Mouse (Mus musculus): ENCODE measurements around the gene Gm44502. TPM values are rescaled to one million over a fixed set of nuclear protein-coding genes. Genes with fewer than 3 reads are reported as not detected.

Gm44502 gene
- polyA plus RNA-seq, 1 experiment, result 0.08 TPM

DNA sequence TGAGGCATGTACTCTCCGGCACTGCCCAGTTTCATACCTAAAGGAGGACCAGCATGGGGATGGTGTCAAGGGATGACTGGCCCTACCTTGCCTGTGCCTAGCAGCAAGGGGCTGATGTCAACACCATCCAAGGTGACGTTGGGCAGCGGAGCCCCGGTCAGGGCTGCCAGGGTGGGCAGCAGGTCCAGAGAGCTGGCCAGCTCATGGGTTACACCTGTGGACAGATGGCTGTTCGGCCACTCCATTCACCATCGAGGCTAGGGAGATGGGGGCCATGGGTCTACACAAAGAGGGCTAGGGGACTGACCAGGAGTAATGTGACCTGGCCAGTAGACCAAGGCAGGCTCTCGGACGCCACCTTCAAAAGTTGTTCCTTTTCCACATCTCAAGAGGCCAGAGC, 44.4 kb upstream of the Gm44502 start:
- Histone ChIP-seq H3K4me3 (replicated peaks) (no peak overlapping the region), H3K36me3 (ENCODE audit: control insufficient read depth) (no peaks in the 10 kb centered on the region; the same call in 1 of the 2 replicates), H3K27me3 (ENCODE audit: control insufficient read depth) (no peaks in the 10 kb centered on the region), H3K4me1 (ENCODE audit: control insufficient read depth) (peaks cover 27% of the 10 kb centered on the region), H3K9me3 (ENCODE audit: control insufficient read depth, low read length) (no peaks in the 10 kb centered on the region)
- TF ChIP-seq GATA1 (IDR thresholded peaks at IDR 0.05; ENCODE audit: low read length) (no peak), TAL1 (IDR thresholded peaks at IDR 0.05; ENCODE audit: low read length) (no peak)

DNA sequence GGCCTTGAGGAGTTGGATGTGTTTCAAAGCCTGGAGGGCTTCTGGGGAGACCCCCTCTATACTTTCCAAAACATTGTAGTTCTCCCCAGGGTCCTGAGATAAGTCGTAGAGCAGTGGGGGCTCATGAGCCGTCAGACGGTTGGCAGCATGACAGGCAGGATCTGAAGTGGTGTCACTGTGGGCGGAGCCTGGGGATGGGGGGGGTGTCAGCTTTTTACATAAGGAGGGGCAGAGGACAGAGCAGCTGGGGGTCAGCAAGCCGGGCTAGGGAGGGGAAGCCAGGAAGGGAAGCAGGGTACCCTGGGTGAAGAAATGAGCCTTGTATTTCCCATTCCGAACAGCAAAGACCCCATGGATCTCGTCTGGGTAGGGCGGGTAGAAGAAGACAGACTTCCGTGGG, 43.9 kb upstream of the Gm44502 start:
- TF ChIP-seq TAL1 (IDR thresholded peaks at IDR 0.05; ENCODE audit: low read length), result no peak
- TF ChIP-seq GATA1 (IDR thresholded peaks at IDR 0.05; ENCODE audit: low read length), result no peak

GRCm38 (mm10) chr15:89471476-89471875, 42.0 kb upstream of the Gm44502 start:
- Histone ChIP-seq H3K9me3 (ENCODE audit: control insufficient read depth, low read length) (no peaks in the 10 kb centered on the region), H3K4me1 (ENCODE audit: control insufficient read depth) (peaks cover 20% of the 10 kb centered on the region), H3K36me3 (ENCODE audit: control insufficient read depth) (no peaks in the 10 kb centered on the region; the same call in 1 of the 2 replicates), H3K4me3 (replicated peaks) (no peak overlapping the region), H3K27me3 (ENCODE audit: control insufficient read depth) (no peaks in the 10 kb centered on the region)
- no peak for TF ChIP-seq GATA1 (IDR thresholded peaks at IDR 0.05; ENCODE audit: low read length)

More for the DNA sequence above, 43.9 kb upstream of the Gm44502 start:
- Histone ChIP-seq H3K36me3 (ENCODE audit: control insufficient read depth) (no peaks in the 10 kb centered on the region; the same call in 1 of the 2 replicates), H3K27me3 (ENCODE audit: control insufficient read depth) (no peaks in the 10 kb centered on the region), H3K4me1 (ENCODE audit: control insufficient read depth) (peaks cover 27% of the 10 kb centered on the region), H3K4me3 (replicated peaks) (no peak overlapping the region), H3K9me3 (ENCODE audit: control insufficient read depth, low read length) (no peaks in the 10 kb centered on the region)

GRCm38 (mm10) chr15:89468577-89468976, 39.1 kb upstream of the Gm44502 start:
- Histone ChIP-seq H3K4me1 (ENCODE audit: control insufficient read depth) (0 out of 2 replicates have a peak, but pooled peaks cover 2% of the 10 kb centered on the region), H3K9me3 (ENCODE audit: control insufficient read depth, low read length) (no peaks in the 10 kb centered on the region), H3K4me3 (replicated peaks) (no peak overlapping the region), H3K27me3 (ENCODE audit: control insufficient read depth) (no peaks in the 10 kb centered on the region), H3K36me3 (ENCODE audit: control insufficient read depth) (no peaks in the 10 kb centered on the region)
- TF ChIP-seq TAL1 (IDR thresholded peaks at IDR 0.05; ENCODE audit: low read length) (no peak), GATA1 (IDR thresholded peaks at IDR 0.05; ENCODE audit: low read length) (no peak)

- no peaks in the 10 kb centered on the region; the same call in 1 of the 2 replicates for H3K27me3 ChIP-seq (ENCODE audit: control insufficient read depth)
Observed at GRCm38 (mm10) chr15:89465052-89465451, 35.6 kb upstream of the Gm44502 start.

GRCm38 (mm10) chr15:89463334-89464235, 34.1 kb upstream of the Gm44502 start:
- TF ChIP-seq TAL1 (IDR thresholded peaks at IDR 0.05; ENCODE audit: low read length) (no peak), GATA1 (IDR thresholded peaks at IDR 0.05; ENCODE audit: low read length) (no peak)
- no peak overlapping the region for H3K4me3 ChIP-seq (replicated peaks)

More at GRCm38 (mm10) chr15:89465052-89465451, 35.6 kb upstream of the Gm44502 start:
- Histone ChIP-seq H3K4me3 (replicated peaks) (no peak overlapping the region), H3K36me3 (ENCODE audit: control insufficient read depth) (no peaks in the 10 kb centered on the region), H3K4me1 (ENCODE audit: control insufficient read depth) (0 out of 2 replicates have a peak, but pooled peaks cover 2% of the 10 kb centered on the region), H3K9me3 (ENCODE audit: control insufficient read depth, low read length) (no peaks in the 10 kb centered on the region)
- TF ChIP-seq GATA1 (IDR thresholded peaks at IDR 0.05; ENCODE audit: low read length), result no peak
- no peak for TF ChIP-seq TAL1 (IDR thresholded peaks at IDR 0.05; ENCODE audit: low read length)

DNA sequence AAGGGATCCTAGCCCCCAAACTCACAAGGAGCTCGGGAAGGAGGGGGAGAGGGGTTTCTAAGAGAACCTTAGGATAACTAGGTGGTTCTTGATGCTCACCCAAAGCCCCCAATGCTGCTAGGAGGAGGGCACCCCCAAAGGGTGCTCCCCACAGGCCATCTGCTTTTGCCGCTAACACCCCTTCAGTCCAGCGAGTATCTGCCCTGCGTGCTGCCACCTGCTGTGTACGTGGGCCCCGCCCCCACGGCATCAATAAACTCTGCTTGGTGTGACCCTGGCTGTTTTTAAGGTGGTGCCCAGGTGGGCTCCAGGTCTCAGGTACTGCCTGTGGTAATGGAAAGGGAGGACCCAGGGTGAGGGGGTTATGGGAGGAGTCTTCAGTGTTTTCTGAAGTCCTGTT, 32.7 kb upstream of the Gm44502 start:
- no peaks in the 10 kb centered on the region for H3K36me3 ChIP-seq (ENCODE audit: control insufficient read depth)
- no peak overlapping the region for H3K4me3 ChIP-seq (replicated peaks)
- H3K4me1 ChIP-seq (ENCODE audit: control insufficient read depth), result 0 out of 2 replicates have a peak, but pooled peaks cover 2% of the 10 kb centered on the region
- H3K27me3 ChIP-seq (ENCODE audit: control insufficient read depth), result peaks cover 16% of the 10 kb centered on the region
- H3K9me3 ChIP-seq (ENCODE audit: control insufficient read depth, low read length), result no peaks in the 10 kb centered on the region
- TF ChIP-seq TAL1 (IDR thresholded peaks at IDR 0.05; ENCODE audit: low read length), result no peak
- no peak for TF ChIP-seq GATA1 (IDR thresholded peaks at IDR 0.05; ENCODE audit: low read length)

More at GRCm38 (mm10) chr15:89463334-89464235, 34.1 kb upstream of the Gm44502 start:
- Histone ChIP-seq H3K27me3 (ENCODE audit: control insufficient read depth) (peaks cover 6% of the 10 kb centered on the region), H3K4me1 (ENCODE audit: control insufficient read depth) (0 out of 2 replicates have a peak, but pooled peaks cover 2% of the 10 kb centered on the region), H3K9me3 (ENCODE audit: control insufficient read depth, low read length) (no peaks in the 10 kb centered on the region), H3K36me3 (ENCODE audit: control insufficient read depth) (no peaks in the 10 kb centered on the region)

- peaks cover 22% of the 10 kb centered on the region for H3K27me3 ChIP-seq (ENCODE audit: control insufficient read depth)
- H3K36me3 ChIP-seq (ENCODE audit: control insufficient read depth), result no peaks in the 10 kb centered on the region
- H3K4me1 ChIP-seq (ENCODE audit: control insufficient read depth), result 0 out of 2 replicates have a peak, but pooled peaks cover 2% of the 10 kb centered on the region
- TF ChIP-seq TAL1 (IDR thresholded peaks at IDR 0.05; ENCODE audit: low read length) (no peak), GATA1 (IDR thresholded peaks at IDR 0.05; ENCODE audit: low read length) (no peak)
- no peak overlapping the region for H3K4me3 ChIP-seq (replicated peaks)
- H3K9me3 ChIP-seq (ENCODE audit: control insufficient read depth, low read length), result no peaks in the 10 kb centered on the region
Observed at GRCm38 (mm10) chr15:89461321-89461720, 31.8 kb upstream of the Gm44502 start.

DNA sequence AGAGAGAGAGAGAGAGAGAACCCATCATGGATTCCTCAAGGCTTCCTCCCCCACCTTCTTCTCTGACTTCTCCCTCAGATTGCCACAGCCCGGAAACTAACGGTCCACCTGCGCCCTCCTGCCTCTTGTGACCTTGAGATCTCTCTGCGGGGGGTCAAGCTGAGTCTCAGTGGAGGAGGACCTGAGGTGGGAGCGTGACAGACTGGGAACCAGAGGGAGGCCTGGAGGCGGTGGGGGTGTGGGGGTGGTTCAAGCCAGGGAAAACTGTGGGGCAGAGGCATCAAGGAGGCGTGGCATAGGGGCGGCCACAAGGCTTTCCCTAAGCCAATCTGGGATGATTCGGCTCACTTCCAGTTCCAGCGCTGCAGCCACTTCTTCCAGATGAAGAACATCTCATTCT, 30.8 kb upstream of the Gm44502 start:
- TF ChIP-seq GATA1 (IDR thresholded peaks at IDR 0.05; ENCODE audit: low read length) (no peak), TAL1 (IDR thresholded peaks at IDR 0.05; ENCODE audit: low read length) (no peak)
- H3K27me3 ChIP-seq (ENCODE audit: control insufficient read depth), result peaks cover 29% of the 10 kb centered on the region

More for the DNA sequence above, 30.8 kb upstream of the Gm44502 start:
- no peaks in the 10 kb centered on the region for H3K9me3 ChIP-seq (ENCODE audit: control insufficient read depth, low read length)
- no peaks in the 10 kb centered on the region for H3K36me3 ChIP-seq (ENCODE audit: control insufficient read depth)
- no peaks in the 10 kb centered on the region for H3K4me1 ChIP-seq (ENCODE audit: control insufficient read depth)
- no peak overlapping the region for H3K4me3 ChIP-seq (replicated peaks)
